Mouse (Mus musculus) layer of hippocampus, adult 9-11 months (tissue): ENCODE results near the gene Prdx2.

Experiments used
- DNase-seq: peaks from one replicate; pipeline ENCODE4 v3.0.0; 2022

Gene Prdx2

DNA sequence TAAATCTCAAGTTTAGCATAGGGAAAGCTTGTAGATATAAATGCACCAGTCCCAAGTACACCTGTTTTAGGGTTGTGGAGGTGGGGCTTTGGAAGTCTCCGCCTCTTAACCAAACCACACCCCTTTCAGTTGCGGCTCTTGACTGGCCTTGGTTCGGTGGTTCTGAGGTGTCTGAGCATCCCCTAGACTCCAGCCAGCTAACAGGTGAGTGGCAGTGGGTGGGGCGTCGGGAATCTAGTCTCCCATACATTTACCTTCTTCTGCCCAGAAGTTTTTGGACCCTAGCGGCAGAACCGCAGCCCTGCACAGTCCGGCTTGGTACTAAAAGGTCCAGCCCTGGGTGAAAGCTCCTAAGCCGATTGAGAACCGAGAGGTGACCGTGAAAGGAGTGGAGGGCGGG lies 19.6 kb upstream of the Prdx2 start:
- no peak for DNase-seq

DNA sequence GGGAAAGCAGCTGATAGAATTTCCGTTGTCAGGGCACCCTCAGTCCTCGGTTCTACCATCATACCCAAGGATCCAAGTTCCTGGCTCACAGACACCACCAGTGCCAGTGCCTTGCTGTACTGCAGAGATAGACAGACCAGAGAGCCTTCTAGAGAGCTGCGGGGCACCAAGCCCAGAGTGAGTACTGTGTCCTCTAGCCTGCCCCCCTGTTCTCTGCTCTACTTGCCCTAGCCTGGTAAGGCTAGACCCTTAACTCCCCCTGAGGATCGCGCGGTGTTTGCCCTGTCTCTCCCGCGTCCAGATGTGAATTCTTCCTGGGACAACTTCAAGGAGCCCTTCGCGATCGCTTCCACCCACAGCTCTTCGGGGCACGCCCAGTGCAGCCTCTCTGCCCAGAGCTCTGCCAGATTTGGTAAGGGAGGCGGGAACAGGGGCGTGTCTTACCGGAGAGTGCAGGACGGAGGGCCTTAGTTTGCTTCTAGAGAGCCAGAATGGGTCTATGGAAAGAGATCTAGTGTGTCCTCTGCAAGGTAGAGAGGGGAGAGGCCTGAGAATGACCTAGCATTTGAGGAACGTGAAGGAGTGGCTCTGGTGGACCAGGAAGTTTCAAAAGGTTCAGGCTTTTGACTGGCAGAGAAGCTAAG lies 16.7 kb upstream of the Prdx2 start:
- DNase-seq, result no peak

DNA sequence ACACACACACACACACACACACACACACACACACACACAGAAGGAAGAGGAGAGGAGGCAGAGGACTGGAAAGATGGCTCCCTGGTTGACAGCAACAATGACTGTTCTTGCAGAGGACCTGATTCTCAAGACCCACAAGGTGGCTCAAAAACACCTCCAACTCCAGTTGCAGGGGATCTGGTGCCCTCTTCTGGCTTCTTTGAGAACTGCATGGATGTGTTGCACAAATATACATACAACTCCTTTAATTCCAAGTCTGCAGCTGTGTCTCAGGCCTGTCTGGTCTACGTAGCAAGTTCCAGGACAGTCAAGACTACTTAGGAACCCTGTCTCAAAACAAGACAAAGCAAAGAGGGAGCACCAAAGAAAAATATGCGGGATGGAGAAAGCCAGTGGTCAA lies 12.6 kb upstream of the Prdx2 start:
- peak; percentile 48 for DNase-seq

DNA sequence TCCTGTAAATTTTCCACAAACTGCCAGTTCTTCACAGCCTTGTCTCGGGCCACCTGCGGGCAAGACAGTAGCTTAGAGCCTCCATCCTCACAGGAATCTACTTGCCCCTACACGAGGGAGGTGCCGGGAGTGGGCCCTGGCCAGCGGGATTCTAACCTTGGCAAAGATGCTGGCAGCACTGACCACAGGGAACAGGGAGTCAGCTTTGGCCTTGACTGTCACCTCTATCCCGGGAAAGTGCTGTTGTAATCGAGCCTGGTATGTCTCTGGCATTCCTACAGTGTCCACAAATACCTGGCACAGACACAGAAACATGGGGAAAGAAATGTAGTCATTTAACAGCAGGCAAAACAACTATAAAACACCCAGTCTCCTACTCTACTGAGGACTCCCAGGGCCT lies 9.6 kb upstream of the Prdx2 start:
- DNase-seq, result no peak

DNA sequence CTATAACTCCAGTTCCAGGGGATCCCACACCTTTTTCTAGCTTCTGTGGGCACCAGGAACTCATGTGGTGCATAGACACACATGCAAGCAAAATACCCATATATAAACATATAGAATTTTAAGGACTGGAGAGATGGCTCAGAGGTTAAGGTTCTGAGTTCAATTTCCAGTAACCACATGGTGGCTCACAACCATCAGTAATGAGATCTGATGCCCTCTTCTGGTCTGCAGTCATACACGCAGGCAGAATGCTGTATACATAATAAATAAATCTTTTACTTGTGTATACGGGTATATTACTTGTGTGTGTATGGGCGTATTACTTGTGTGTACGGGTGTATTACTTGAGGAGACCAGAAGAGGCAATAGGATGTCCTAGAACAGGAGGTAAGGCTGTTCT lies 5.4 kb upstream of the Prdx2 start:
- no peak for DNase-seq

DNA sequence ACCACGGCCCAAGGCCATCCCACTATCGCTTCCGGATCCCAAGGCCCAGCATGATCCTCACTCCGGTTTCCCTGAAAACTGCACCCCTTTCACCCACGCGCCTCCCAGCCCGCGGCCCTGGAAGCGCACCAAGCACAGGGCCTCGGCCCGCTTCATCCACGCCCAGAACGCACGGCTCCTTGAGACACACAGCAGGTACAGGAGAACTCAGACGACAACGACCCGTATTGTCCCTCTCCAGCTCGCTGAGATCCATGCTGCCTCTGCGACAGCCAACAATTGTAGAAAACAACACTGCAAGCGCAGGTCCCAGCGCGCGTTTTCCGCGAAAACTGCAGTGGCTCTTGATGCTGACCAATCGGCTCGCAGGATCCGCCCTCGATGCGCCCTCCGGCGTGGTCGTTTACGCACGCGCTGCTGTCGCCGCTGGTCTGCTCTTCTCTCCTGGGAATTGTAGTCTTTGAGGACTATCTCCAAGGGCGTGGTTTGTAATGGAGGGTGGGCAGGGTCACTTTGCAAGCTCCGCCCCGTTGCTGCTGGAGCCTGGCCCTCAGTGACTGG lies 3.6 kb upstream of the Prdx2 start:
- peak; percentile 97 for DNase-seq

DNA sequence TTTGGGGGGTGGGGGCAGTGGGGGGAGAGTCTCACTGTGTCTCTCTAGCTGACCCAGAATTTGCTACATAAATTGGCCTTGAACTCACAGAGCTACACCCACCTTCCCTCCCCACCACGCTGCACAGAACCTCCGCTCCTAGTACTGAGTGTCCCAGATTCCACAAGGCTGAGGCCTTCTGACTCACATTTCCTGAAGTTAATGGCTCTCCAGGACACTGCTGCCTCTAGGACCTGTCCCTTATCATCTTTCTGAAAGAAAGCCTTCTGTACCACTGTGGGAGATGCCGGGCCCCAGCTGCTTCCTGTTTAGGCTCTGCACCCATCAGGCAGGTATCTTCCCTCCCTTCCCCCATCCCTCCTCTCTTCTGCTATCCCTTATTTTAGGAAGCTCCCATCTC lies 2.8 kb upstream of the Prdx2 start:
- DNase-seq, result no peak

DNA sequence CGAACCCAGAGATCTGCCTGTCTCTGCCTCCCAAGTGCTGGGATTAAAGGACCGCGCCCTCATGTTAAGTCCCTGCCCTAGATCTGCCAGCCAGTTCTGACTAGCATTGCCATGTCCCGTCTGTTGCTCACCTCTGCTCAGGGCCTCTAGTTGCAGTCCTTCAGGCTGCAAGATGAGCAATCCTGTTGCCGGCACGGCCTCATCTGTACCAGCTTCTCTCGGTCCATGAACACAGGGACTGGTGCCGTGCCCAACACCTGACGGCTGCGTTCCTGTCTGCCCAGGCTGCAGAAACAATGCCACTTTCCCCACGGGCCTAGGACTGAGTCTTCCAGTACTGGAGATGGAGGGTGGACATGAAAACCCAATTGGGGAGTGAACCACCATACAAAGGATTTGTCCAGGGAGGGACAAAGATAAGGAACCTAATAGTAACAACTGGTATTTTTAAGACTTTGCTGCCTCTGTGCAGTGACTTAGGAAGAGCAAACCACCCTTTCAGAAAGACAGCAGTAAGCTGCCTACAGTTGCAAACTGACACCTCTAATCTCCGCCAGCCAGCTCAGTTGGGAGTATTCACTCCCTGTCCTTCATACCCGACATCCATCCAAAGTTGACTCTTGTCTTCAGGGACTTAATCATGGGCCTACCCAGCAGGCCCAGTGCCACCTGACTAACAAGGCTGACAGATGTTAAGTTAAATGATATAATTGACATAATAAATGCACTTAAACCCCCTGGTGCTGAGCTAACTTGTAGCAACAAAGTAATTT lies 1.7 kb upstream of the Prdx2 start:
- peak; percentile 13 for DNase-seq

DNA sequence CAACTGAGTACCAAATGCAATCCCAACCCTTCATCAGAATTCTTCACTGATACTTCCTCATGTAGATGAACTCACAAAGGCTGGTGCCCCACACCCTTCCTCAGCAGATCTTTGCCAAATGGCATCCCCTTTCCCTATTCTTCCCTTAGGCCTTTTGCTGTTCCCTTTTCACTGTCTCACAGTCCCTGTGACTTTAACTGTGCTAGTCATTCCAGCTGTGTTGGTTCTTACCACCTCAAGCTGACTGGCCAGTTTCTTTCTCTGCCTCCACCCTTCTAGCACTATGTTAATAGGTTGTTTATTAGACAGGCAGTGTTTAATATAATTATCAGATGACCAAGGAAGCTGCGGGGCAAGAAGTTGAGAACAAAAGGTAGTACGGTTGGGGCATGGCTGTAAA lies 737 bp upstream of the Prdx2 start:
- peak; percentile 10 for DNase-seq

DNA sequence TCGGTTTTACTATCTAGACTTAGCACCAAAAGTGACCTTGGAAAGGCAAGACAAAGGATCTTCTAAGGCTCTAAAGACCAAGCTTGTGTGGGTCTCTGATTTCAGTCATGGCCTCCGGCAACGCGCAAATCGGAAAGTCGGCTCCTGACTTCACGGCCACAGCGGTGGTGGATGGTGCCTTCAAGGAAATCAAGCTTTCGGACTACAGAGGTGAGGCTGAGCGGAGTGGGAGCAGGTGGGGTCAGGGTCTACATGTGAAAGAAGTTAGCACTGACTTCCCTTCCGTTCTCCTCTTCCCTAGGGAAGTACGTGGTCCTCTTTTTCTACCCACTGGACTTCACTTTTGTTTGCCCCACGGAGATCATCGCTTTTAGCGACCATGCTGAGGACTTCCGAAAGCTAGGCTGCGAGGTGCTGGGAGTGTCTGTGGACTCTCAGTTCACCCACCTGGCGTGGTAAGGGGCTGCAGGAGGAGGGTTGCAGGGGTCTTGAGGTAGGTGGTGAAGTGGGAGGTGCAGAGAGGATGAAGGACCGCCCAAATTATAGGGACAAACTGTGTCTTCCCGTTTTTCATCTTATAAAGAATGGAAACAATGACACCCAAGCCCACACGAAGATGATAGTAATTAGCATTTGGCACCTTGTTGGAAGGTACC lies 876 bp downstream of the Prdx2 start:
- peak; percentile 10 for DNase-seq

DNA sequence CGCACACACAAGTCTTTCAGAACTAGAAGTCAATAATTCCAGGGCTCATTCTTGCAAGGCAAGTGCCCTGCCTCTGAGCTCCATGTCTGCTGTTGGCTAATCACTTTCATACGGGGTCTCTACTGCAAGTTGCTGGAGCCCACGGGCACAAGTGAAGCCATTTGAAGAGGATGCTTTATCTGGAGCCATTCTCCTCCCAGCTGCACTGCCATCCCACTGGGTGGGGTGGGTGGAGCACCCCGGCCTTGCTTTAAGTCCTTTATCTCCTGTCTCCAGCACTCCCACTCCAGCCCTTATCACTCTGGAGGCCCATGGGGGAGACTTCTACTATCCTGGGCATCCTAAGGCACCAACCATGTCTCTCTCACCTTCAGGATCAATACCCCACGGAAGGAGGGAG lies 1.5 kb downstream of the Prdx2 start:
- peak; percentile 3 for DNase-seq

DNA sequence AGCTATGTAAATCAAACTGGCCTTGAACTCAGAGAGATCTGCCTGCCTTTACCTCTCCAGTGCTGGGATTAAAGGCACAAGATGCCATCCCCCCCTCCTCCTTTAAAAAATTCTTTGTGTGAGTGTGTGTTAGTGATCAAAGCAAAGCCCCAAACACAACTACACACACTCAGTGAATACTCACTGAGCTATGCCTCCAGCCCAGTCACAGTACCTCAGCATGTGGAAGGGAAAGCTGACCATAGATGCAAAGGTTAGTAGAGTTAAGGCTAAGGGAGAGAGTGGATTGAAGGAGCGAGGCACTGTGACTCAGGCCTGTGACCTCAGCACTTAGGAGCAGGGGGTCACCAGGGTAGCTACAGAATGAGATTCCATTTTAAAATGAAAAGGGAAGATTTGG lies 3.7 kb downstream of the Prdx2 start:
- DNase-seq, result no peak

DNA sequence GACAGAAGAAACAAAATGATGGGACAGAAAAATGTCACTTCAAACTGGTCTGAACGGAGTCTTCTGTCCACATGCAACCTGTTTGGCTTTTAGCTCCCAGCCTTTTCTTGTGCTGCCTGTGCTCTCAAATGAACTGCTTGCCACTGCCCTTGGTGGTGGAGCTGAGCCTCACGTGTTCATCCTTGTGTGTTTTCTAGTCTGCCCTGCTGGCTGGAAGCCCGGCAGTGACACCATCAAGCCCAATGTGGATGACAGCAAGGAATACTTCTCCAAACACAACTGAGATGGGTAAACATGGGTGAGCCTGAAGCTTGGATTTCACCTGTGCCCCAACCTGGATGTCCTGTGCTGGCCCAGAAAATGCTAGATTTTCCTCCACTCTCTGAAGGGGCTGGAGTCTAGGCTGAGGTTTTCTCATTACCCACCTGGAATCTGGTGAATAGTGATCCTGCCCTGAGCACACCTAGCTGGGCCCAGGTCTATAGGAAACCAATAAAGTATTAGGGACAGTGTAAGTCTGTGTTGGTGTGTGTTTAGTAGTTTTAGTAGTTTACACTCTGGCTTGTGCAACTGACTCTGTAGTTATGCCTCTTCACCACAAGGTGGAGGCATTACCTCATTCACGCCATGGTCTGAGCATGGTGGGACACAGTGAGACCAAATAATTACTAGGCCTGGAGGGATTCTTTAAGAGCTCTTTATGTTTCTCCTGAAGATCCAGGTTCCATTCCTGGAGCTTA lies 4.6 kb downstream of the Prdx2 start:
- no peak for DNase-seq

DNA sequence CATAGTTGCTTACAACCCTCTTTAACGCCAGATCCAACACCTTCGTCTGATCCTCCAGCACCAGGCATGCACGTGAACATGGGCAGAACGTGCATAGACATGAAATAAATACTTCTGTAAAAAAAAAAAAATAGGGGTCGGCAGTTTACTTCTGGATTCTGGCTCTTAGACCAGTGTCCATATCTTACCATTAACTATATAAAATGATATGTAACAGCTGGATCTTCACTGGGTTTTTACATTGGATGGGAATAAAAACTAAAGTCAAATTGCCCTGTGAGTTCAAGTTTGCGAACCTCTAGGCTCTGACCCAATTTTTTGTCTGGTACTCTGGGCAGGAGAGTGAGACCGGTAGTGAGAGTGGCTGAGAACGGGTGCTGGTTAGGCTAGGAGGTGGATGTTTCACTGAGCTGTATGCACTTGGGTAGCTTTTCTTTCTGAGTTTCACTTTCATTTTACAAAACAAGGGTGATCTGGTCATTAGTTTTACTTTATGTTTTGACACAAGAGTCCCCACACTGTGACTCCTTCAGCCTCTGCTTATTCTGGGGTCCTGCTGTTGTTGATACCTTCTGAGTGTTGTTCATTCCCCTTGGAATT lies 5.3 kb downstream of the Prdx2 start:
- no peak for DNase-seq

DNA sequence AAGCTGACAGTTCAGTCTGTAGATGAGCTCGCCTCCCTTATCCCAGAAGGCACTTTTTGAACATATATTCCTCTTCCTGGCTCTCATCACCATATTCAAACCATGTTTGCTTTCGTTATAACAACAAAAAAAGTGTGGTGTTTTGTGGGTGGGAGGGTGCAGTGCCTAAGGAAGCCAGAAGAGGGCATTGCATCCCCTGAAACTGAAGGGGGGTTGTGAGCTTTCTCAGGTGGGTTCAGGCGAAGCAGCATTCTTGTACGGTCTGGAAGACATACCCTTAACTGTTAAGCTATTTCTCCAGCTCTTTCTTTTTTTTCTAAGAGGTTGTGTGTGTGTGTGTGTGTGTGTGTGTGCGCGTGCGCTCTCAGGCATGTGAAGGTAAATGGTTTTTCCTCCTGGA lies 6.0 kb downstream of the Prdx2 start:
- no peak for DNase-seq

DNA sequence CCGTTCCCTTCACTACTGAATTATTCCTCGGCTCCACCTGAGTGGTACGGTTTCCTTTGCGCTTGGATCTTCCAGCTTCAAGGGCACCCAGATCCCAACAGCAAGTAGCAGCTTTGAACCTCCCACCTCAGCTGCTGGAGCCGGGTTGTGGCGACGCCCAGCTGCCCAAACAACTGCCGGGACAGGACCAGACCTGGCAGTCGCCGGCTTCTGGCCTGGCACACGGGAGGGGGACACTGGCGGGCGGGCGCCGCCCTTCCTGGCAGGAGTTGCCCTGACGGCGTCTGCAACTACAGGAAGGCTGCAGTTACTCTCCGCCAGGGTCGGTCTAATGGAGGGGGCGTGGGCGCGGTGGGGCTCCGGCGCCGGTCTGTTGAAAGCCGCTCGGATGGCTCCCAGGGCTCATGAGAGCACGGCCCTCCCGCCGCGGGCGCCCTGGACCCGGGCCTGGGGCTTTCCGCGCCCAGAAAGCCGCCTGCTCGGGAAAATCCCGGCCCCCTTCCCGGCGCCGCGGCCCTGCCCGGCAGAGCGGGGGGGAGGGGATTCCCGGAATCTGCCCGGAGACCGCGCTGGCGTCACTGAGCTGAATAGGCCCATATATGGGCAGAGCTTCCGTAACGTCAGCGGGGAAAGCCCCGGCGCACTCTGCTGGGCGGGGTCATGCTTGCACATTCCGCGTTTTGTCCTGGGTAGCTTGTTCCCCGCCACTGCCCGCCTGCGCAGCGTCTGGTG lies 6.8 kb downstream of the Prdx2 start:
- DNase-seq, result peak; percentile 95

DNA sequence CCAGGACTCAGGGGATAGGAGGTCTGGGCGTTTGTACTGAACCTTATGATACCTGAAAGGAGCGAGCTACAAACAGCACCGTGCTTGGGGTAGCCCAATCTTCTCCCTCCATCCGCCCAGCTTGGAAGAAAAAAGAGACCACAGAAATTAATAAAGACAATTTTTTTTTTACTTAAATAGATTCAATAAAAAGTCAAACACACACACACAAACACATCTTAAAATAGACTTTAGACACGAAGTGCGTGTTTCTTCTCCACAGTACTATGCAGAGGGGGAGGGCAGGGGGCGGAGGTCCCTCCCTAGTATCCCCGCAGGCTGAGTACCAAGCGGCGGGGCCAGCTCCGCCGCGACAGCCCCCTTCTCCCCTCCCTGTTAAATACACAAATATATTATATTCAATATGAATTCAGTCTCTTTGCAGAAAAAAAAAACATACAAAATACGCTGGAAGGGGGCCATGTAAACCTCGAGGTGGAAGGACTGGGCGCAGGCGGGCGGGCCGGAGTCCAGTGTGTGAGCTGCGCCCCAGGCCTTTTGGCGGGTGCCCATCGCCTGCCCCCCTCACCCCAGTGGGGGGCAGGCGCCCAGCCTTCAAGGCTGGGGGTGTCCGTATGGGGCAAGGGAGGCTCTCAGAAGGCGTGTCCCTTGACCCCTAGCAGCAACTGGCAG lies 7.5 kb downstream of the Prdx2 start:
- no peak for DNase-seq

DNA sequence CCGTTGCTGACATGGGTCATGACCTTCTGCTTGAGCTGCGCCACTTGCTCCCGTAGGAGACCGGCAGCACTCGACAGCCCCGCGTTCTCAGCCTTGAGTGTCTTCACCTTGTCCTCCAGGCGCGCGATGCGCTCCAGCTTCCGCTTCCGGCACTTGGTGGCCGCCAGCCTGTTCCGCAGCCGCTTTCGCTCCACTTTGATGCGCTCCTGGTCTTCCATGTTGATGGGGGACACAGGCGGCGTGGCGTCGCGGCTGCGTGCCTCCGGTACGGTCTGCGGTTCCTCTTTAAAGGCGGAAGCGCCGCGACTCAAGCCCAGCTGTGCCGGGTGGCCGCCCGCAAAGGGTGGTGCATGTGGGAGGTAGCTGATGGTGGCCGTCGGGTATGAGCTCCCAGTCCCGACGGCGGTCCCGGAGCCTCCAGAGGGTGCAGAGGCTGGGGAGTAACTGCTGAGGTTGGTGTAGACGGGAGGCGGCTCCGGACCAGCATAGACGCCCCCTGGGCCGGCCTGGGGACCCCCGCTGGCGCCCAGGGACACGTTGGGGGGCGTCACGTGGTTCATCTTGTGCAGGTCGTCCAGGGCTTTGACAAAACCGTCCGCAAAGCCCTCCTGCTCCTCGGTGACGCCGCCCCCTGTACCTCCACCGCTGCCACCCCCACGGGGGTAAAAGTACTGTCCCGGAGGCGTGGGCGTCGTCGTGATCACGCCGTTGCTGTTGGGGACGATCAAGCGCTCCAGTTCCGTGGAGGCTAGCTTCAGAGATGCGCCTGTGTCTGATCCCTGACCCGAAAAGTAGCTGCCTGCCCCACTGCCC lies 8.3 kb downstream of the Prdx2 start:
- DNase-seq, result peak; percentile 72

DNA sequence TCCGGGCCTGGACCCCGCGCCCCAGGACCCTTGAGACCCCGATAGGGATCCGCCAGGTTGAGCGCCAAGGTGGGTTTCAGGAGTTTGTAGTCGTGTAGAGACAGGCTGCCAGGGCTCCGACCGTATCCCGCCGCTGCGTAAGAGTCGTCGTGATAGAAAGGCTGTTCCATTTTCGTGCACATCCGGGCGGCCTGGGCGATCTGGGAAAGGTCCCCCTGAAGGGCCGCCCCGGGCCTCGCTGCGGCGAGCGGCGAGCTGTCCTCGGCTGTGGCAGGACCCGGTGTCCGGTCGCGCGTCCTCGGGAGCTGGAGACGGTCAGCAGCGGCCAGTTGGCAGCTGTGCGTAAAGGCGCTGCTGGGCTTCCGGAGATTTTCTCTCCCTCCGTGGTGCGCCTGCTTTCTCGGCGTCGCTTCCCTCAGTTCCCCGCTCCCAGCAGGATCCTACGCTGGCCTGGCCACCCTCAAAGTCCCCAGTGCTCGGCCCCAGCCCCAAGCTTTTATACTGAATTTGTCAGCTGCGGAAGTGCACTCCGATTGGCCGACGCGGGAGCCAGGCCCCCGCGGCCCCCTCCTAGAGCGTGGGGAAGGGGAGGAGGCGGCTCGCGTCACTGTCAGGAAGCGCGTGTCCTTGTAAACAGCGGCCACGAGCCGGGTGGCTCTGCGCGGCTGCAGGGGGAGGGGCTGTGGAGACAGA lies 9.0 kb downstream of the Prdx2 start, which contains the start of gene Junb:
TSS of gene Junb (minus strand) at position 471 of the 693 bp plus-strand sequence.
- peak; percentile 98 for DNase-seq
